Mouse (Mus musculus) liver, postnatal 0 days (tissue): Measurements from ENCODE around the gene Cyp2f2.

Source experiments
- CTCF ChIP-seq: sonication (generic); IDR thresholded peaks from 2 replicates; pipeline ENCODE4 v1.5.1; 2016; ENCODE audit warnings: antibody characterized with exemption, low read depth
- EP300 ChIP-seq: IDR thresholded peaks from 2 replicates; pipeline ENCODE4 v1.6.1; 2016; ENCODE audit warnings: antibody characterized with exemption, low read depth, mild to moderate bottlenecking

GRCm38 (mm10) chr7:27129811-27130210, 10.1 kb downstream of the Cyp2f2 start:
- no peak for TF ChIP-seq CTCF
- no peak for TF ChIP-seq EP300
